Mouse (Mus musculus) G1E (cell line): ENCODE measurements at regions not wholly inside any gene's neighbourhood (a gene's known extent, or its start where the extent isn't known, plus 50 kb on each side); places are given as distances from the start of the nearest gene placed in this dataset.

Experiments
- CTCF ChIP-seq: IDR thresholded peaks from 2 replicates; pipeline ENCODE4 v1.5.1; 2012; ENCODE audit warnings: low read depth, low read length, inconsistent platforms, mixed read lengths
- POLR2AphosphoS5 ChIP-seq: IDR thresholded peaks from 2 replicates; pipeline ENCODE4 v1.6.1; 2012; ENCODE audit warnings: low read depth, low read length, inconsistent platforms; ENCODE audit not compliant: insufficient replicate concordance

- TF ChIP-seq CTCF (no peak), POLR2AphosphoS5 (no peak)
Measured at GRCm38 (mm10) chr15:96185901-96186300, 101.4 kb upstream of the Arid2 start.
